Mouse (Mus musculus) activated CD4-positive, CD25-positive, alpha-beta regulatory T cell, adult 4 months (primary cell): Measurements from ENCODE around the gene Traf1. TPM values are rescaled to one million over a fixed set of nuclear protein-coding genes. Genes with fewer than 3 reads are reported as not detected.
A peak's percentile ranks its signal among the peaks of the same experiment; 100 is the strongest.

Experiments
- ATAC-seq: one replicate; pipeline ENCODE4 v1.8.0; 2017
- polyA plus RNA-seq, 2 experiments: library from polyadenylated mRNA; unstranded; fragments of 100-300 nt; shearing (Covaris generic); gene quantifications; one replicate each; pipeline ENCODE4 v1.2.1; 2017

Traf1 gene
- polyA plus RNA-seq, 2 experiments from 2014 or later, result 213 to 237 TPM

GRCm38 (mm10) chr2:34966243-34966934 lies 4.8 kb upstream of the Traf1 start:
- ATAC-seq, result no peak

- ATAC-seq, result no peak
These were observed 4.2 kb upstream of the Traf1 start for GRCm38 (mm10) chr2:34965806-34966205.

- no peak for ATAC-seq
These were observed 3.7 kb upstream of the Traf1 start for GRCm38 (mm10) chr2:34965293-34965692.

GRCm38 (mm10) chr2:34964651-34965050 lies 3.1 kb upstream of the Traf1 start:
- no peak for ATAC-seq

GRCm38 (mm10) chr2:34964230-34964629 lies 2.7 kb upstream of the Traf1 start:
- no peak for ATAC-seq

- ATAC-seq, result peak; percentile 66
These were observed 1.9 kb upstream of the Traf1 start for GRCm38 (mm10) chr2:34963371-34963956.

- ATAC-seq, result peak; percentile 44
These were observed 1.3 kb upstream of the Traf1 start for GRCm38 (mm10) chr2:34962893-34963292.

GRCm38 (mm10) chr2:34962211-34962610 lies 639 bp upstream of the Traf1 start:
- ATAC-seq, result no peak

- ATAC-seq, result no peak
These were observed 606 bp downstream of the Traf1 start for GRCm38 (mm10) chr2:34960966-34961365.

- ATAC-seq, result no peak
These were observed 1.1 kb downstream of the Traf1 start for GRCm38 (mm10) chr2:34960466-34960865.

GRCm38 (mm10) chr2:34958582-34958981 lies 3.0 kb downstream of the Traf1 start:
- peak; percentile 4 for ATAC-seq

- peak; percentile 40 for ATAC-seq
These were observed 3.5 kb downstream of the Traf1 start for GRCm38 (mm10) chr2:34958036-34958435.

- no peak for ATAC-seq
These were observed 4.2 kb downstream of the Traf1 start for GRCm38 (mm10) chr2:34957405-34957804.

GRCm38 (mm10) chr2:34956941-34957340 lies 4.6 kb downstream of the Traf1 start:
- no peak for ATAC-seq

GRCm38 (mm10) chr2:34954344-34954743 lies 7.2 kb downstream of the Traf1 start:
- ATAC-seq, result no peak

- no peak for ATAC-seq
These were observed 7.9 kb downstream of the Traf1 start for GRCm38 (mm10) chr2:34953547-34954116.

- peak; percentile 40 for ATAC-seq
These were observed 8.6 kb downstream of the Traf1 start for GRCm38 (mm10) chr2:34953018-34953417.

GRCm38 (mm10) chr2:34951469-34951868 lies 10.1 kb downstream of the Traf1 start:
- no peak for ATAC-seq

GRCm38 (mm10) chr2:34948622-34949021 lies 12.9 kb downstream of the Traf1 start:
- no peak for ATAC-seq

GRCm38 (mm10) chr2:34946046-34946445 lies 15.5 kb downstream of the Traf1 start:
- no peak for ATAC-seq

- ATAC-seq, result peak; percentile 16
These were observed 16.0 kb downstream of the Traf1 start for GRCm38 (mm10) chr2:34945580-34945979.

GRCm38 (mm10) chr2:34944761-34945160 lies 16.8 kb downstream of the Traf1 start:
- ATAC-seq, result peak; percentile 83

- no peak for ATAC-seq
These were observed 17.9 kb downstream of the Traf1 start for GRCm38 (mm10) chr2:34943556-34944120.
